11 mouse cellular contexts compared by ENCODE assay signal in genomic region chr7:131644586-131644985, GRCm38 (mm10).
DNase-seq lines count a peak whose midpoint lies in the region; ATAC-seq and TF ChIP-seq lines count a peak whose summit lies in the region.
"Had no signal": no experiment of that assay in that cellular context is flagged by ENCODE, and none has a peak within 500 bp of the region (broad histone marks: within the 10 kb centered on the region; RNA-seq: fewer than 3 reads in every experiment).

No protein-coding gene starts in this region.

- no peak for ATAC-seq in lung, embryonic 15.5 days (ENCODE audit: borderline replicate concordance, extremely low read depth, low FRiP score, low TSS enrichment)
- ATAC-seq in forebrain, postnatal 0 days = no peak
- no peak for ATAC-seq in stomach, postnatal 0 days (ENCODE audit: low FRiP score, low TSS enrichment)

- 0 out of 2 replicates have a peak overlapping the region, but pooled peaks have one; percentile 9 for H3K27ac ChIP-seq in lung, embryonic 15.5 days
- H3K27ac ChIP-seq in forebrain, postnatal 0 days (ENCODE audit: low read depth, low read length) = no peak overlapping the region
- H3K27ac ChIP-seq in midbrain, embryonic 10.5 days (replicated peaks) = no peak overlapping the region
- no peak overlapping the region for H3K27ac ChIP-seq in stomach, postnatal 0 days (replicated peaks)
- H3K27ac ChIP-seq: layer of hippocampus, adult 2 months; liver, embryonic 13.5 days had no signal

- H3K9ac ChIP-seq in lung, embryonic 15.5 days = no peak overlapping the region
- no peak overlapping the region for H3K9ac ChIP-seq in forebrain, postnatal 0 days
- H3K9ac ChIP-seq in stomach, postnatal 0 days (ENCODE audit: low read length) = no peak overlapping the region
- H3K9ac ChIP-seq: liver, embryonic 13.5 days had no signal

- H3K27me3 ChIP-seq in lung, embryonic 15.5 days = peaks cover 47% of the 10 kb centered on the region
- H3K27me3 ChIP-seq in forebrain, postnatal 0 days (ENCODE audit: insufficient read depth, low read length) = peaks cover 76% of the 10 kb centered on the region
- peaks cover 98% of the 10 kb centered on the region for H3K27me3 ChIP-seq in midbrain, embryonic 10.5 days (ENCODE audit: low read depth, poor library complexity, severe bottlenecking)
- H3K27me3 ChIP-seq in stomach, postnatal 0 days (ENCODE audit: control insufficient read depth, insufficient read depth, low read length) = no peaks in the 10 kb centered on the region; the same call in 1 of the 2 replicates

- no peaks in the 10 kb centered on the region for H3K9me3 ChIP-seq in lung, embryonic 15.5 days
- no peaks in the 10 kb centered on the region for H3K9me3 ChIP-seq in forebrain, postnatal 0 days (ENCODE audit: low read length)
- H3K9me3 ChIP-seq in midbrain, embryonic 10.5 days (replicated peaks) = no peaks in the 10 kb centered on the region
- no peaks in the 10 kb centered on the region for H3K9me3 ChIP-seq in stomach, postnatal 0 days (ENCODE audit: control insufficient read depth, low read length)
- H3K9me3 ChIP-seq: liver, embryonic 13.5 days had no signal

- TF ChIP-seq CTCF in forebrain, postnatal 0 days (IDR thresholded peaks at IDR 0.05; ENCODE audit: low read depth) = no peak
- no peak for TF ChIP-seq CTCF in stomach, postnatal 0 days (IDR thresholded peaks at IDR 0.05; ENCODE audit: low read depth)

- no peak overlapping the region for H3K4me3 ChIP-seq in lung, embryonic 15.5 days
- no peak overlapping the region for H3K4me3 ChIP-seq in forebrain, postnatal 0 days (ENCODE audit: low read depth, low read length)
- H3K4me3 ChIP-seq in midbrain, embryonic 10.5 days = peak overlapping the region; percentile 39
- no peak overlapping the region for H3K4me3 ChIP-seq in stomach, postnatal 0 days (ENCODE audit: low read depth, low read length)
- H3K4me3 ChIP-seq: layer of hippocampus, adult 2 months; liver, embryonic 13.5 days had no signal

- peaks cover 10% of the 10 kb centered on the region; the same call in 1 of the 2 replicates for H3K4me1 ChIP-seq in lung, embryonic 15.5 days
- no peaks in the 10 kb centered on the region for H3K4me1 ChIP-seq in forebrain, postnatal 0 days (ENCODE audit: insufficient read depth)
- H3K4me1 ChIP-seq in midbrain, embryonic 10.5 days = peaks cover 29% of the 10 kb centered on the region
- no peaks in the 10 kb centered on the region for H3K4me1 ChIP-seq in stomach, postnatal 0 days (replicated peaks; ENCODE audit: control insufficient read depth, insufficient read depth)
- H3K4me1 ChIP-seq: liver, embryonic 13.5 days had no signal

- 2% methylated on average over 13 of the region's 13 CpGs for WGBS in lung, embryonic 15.5 days
- 0% methylated on average over 13 of the region's 13 CpGs for WGBS in forebrain, postnatal 0 days
- WGBS in midbrain, embryonic 10.5 days = 2% methylated on average over 13 of the region's 13 CpGs
- 4% methylated on average over 13 of the region's 13 CpGs for WGBS in stomach, postnatal 0 days

- no peak for TF ChIP-seq EP300 in stomach, postnatal 0 days (optimal IDR thresholded peaks at IDR 0.05)

- no peak for DNase-seq in lung, adult 18-20 months
- DNase-seq in forebrain, postnatal 0 days = no peak
- peak; percentile 17 for DNase-seq in midbrain, embryonic 10.5 days (ENCODE audit: low spot score)
- DNase-seq in stomach, postnatal 0 days (ENCODE audit: low spot score) = no peak
- DNase-seq in gastrocnemius, adult 18-20 months (ENCODE audit: low spot score) = no peak
- DNase-seq in right cerebral cortex, postnatal 36 days (ENCODE audit: low spot score in 2 of 2) = no peak
- DNase-seq: heart, postnatal 14 days; liver, embryonic 13.5 days; thymus, adult 2 months had no signal

- H3K36me3 ChIP-seq in lung, embryonic 15.5 days = no peaks in the 10 kb centered on the region
- no peaks in the 10 kb centered on the region for H3K36me3 ChIP-seq in forebrain, postnatal 0 days (ENCODE audit: insufficient read depth)
- no peaks in the 10 kb centered on the region for H3K36me3 ChIP-seq in midbrain, embryonic 10.5 days
- no peaks in the 10 kb centered on the region for H3K36me3 ChIP-seq in stomach, postnatal 0 days (ENCODE audit: control insufficient read depth, insufficient read depth, low read length)
- H3K36me3 ChIP-seq: liver, embryonic 13.5 days had no signal

- peak overlapping the region; percentile 44 for H3K4me2 ChIP-seq in lung, embryonic 15.5 days
- H3K4me2 ChIP-seq in forebrain, postnatal 0 days (ENCODE audit: low read depth) = 0 out of 2 replicates have a peak overlapping the region, but pooled peaks have one; percentile 13
- peak overlapping the region; percentile 29 for H3K4me2 ChIP-seq in stomach, postnatal 0 days (replicated peaks; ENCODE audit: low read depth)
- H3K4me2 ChIP-seq: liver, embryonic 13.5 days had no signal
